Mouse (Mus musculus): Measurements from ENCODE around the gene Hormad1. TPM values are rescaled to one million over a fixed set of nuclear protein-coding genes. Genes with fewer than 3 reads are reported as not detected.

Gene Hormad1
- not detected in 2 replicates for polyA plus RNA-seq (2015; fragmentation: Nextera tagmentation; extraction: Ambion mirVana)

DNA sequence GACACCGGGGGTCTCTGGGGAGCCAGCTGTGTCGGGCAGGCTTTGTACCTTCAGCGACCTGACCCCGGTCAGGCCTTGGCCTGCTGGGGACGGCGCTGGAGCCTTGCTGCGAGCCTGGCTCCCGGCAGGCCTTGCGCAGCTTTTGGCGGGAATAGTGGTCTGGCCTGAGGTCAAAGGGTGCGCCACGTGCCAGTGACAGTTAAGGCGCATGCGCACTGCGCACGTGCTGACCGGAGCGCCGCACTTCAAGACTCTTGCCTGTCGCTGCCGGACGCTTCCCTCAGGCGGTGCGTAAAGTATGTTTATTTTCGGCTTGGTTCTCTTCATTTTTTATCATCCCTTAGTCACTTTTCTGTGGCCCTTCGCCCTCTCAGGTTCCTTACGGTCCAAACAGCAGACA lies at the start of gene Hormad1:
Gene Hormad1, plus strand, starts transcription at position 241 of the 400 bp plus-strand sequence.
- no peak for ATAC-seq
- H3K4me1 ChIP-seq (ENCODE audit: insufficient read depth, low read depth, low read length), result no peaks in the 10 kb centered on the region
- H3K4me3 ChIP-seq (ENCODE audit: low read depth, low read length), result no peak within 1 kb of the TSS
- H3K27me3 ChIP-seq (replicated peaks; ENCODE audit: insufficient read depth, low read length), result no peaks in the 10 kb centered on the region
- DNase-seq (ENCODE audit: low spot score), result no peak
- WGBS, result 85% methylated on average over 27 of the region's 27 CpGs
- H3K9ac ChIP-seq (replicated peaks; ENCODE audit: low read depth), result no peak within 1 kb of the TSS
- H3K9me3 ChIP-seq (ENCODE audit: low read length), result no peaks in the 10 kb centered on the region
- H3K27ac ChIP-seq (ENCODE audit: low read length), result no peak within 1 kb of the TSS
- no peak for TF ChIP-seq CTCF (IDR thresholded peaks at IDR 0.05)
- TF ChIP-seq EP300 (IDR thresholded peaks at IDR 0.05), result no peak
- H3K4me2 ChIP-seq (replicated peaks; ENCODE audit: low read depth, low read length), result no peak within 1 kb of the TSS
- H3K36me3 ChIP-seq (ENCODE audit: insufficient read depth, low read length), result no peaks in the 10 kb centered on the region

DNA sequence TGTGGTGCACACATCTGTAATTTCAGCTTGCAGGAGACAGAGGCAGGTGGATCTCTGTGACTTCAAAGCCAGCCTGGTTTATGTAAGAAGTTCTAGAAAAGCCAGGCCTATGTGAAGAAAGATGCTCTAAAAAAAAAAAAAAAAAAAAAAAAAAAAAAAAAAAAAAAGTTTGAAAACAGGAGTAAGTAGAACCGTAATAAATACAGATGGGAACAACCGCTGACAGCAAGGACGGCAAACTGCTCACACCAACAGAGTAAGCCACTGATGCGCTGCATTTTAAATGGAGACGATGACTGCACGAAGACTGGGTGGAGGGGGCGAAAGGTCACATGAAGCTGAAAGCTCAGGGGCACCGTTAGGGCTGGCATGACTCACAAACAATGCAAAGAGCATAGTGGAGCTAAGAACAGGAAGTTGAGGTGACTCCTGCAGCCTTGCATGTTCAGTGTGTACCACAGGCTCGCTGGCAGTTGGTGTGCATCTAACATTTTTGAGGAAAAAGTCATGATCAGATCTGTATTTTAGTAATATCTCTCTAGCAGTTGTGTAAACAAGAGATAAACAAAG lies 47.8 kb upstream of the Hormad1 start:
- no peaks in the 10 kb centered on the region for H3K27me3 ChIP-seq (replicated peaks; ENCODE audit: insufficient read depth, low read length)
- no peak overlapping the region for H3K4me3 ChIP-seq (ENCODE audit: low read depth, low read length)
- no peaks in the 10 kb centered on the region for H3K9me3 ChIP-seq (ENCODE audit: low read length)
- WGBS, result 66% methylated on average over 9 of the region's 9 CpGs
- H3K27ac ChIP-seq (ENCODE audit: low read length), result no peak overlapping the region
- H3K4me1 ChIP-seq (ENCODE audit: insufficient read depth, low read depth, low read length), result no peaks in the 10 kb centered on the region
- peak; percentile 45 for DNase-seq (ENCODE audit: low spot score)
- no peak overlapping the region for H3K4me2 ChIP-seq (replicated peaks; ENCODE audit: low read depth, low read length)
- H3K36me3 ChIP-seq (ENCODE audit: insufficient read depth, low read length), result no peaks in the 10 kb centered on the region
- TF ChIP-seq CTCF (IDR thresholded peaks at IDR 0.05) (no peak), EP300 (IDR thresholded peaks at IDR 0.05) (no peak)
- H3K9ac ChIP-seq (replicated peaks; ENCODE audit: low read depth), result no peak overlapping the region
- no peak for ATAC-seq

DNA sequence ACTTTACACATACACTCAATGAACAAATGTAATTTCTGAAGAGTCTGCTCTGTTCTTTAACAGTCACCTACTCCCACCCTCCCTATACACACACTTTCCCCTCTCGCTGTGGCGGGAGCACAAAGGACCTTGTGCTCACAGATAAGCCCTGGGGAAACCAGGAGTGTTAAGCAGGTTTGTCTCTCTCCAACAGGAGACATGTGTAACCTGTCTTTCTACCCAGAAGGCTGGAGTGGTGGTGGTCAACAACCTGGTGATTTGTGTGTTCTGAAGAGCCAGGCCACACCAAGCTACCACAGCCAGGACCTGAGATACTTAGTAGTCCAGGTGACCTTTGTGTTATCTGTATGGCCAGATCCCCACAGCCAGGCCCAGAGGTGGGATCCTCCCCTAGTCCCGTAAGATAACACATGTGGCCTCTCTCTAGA lies 42.8 kb upstream of the Hormad1 start:
- WGBS, result 83% methylated on average over 3 of the region's 3 CpGs
- ATAC-seq (no peak), DNase-seq (ENCODE audit: low spot score) (no peak)
- no peak overlapping the region for H3K4me3 ChIP-seq (ENCODE audit: low read depth, low read length)
- H3K4me1 ChIP-seq (ENCODE audit: insufficient read depth, low read depth, low read length), result no peaks in the 10 kb centered on the region
- H3K9me3 ChIP-seq (ENCODE audit: low read length), result no peaks in the 10 kb centered on the region
- H3K9ac ChIP-seq (replicated peaks; ENCODE audit: low read depth), result no peak overlapping the region
- no peaks in the 10 kb centered on the region for H3K27me3 ChIP-seq (replicated peaks; ENCODE audit: insufficient read depth, low read length)
- H3K27ac ChIP-seq (ENCODE audit: low read length), result no peak overlapping the region
- TF ChIP-seq CTCF (IDR thresholded peaks at IDR 0.05) (no peak), EP300 (IDR thresholded peaks at IDR 0.05) (no peak)
- H3K36me3 ChIP-seq (ENCODE audit: insufficient read depth, low read length), result no peaks in the 10 kb centered on the region
- H3K4me2 ChIP-seq (replicated peaks; ENCODE audit: low read depth, low read length), result no peak overlapping the region

DNA sequence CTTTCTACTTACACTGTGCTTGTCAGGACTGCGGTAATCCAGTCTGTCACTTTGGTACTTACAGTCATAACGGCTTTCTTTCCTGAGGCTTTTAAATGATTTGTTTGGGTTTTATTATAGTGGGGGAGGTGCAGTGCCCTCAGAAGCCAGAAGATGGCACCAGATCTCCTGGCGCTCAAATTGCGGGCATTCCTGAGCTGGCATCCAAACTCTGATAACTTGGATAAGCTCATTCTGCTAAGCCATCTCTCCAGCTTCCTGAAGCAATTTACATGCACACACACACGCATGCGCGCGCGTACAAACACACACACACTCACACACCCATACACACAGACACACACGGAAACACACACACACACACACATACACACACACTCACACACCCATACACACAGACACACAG lies 42.0 kb upstream of the Hormad1 start:
- Histone ChIP-seq H3K27ac (ENCODE audit: low read length) (no peak overlapping the region), H3K4me1 (ENCODE audit: insufficient read depth, low read depth, low read length) (no peaks in the 10 kb centered on the region), H3K4me3 (ENCODE audit: low read depth, low read length) (no peak overlapping the region), H3K9me3 (ENCODE audit: low read length) (no peaks in the 10 kb centered on the region), H3K4me2 (replicated peaks; ENCODE audit: low read depth, low read length) (no peak overlapping the region), H3K9ac (replicated peaks; ENCODE audit: low read depth) (no peak overlapping the region), H3K27me3 (replicated peaks; ENCODE audit: insufficient read depth, low read length) (no peaks in the 10 kb centered on the region), H3K36me3 (ENCODE audit: insufficient read depth, low read length) (no peaks in the 10 kb centered on the region)
- peak; percentile 85 for DNase-seq (ENCODE audit: low spot score)
- WGBS, result 17% methylated on average over 10 of the region's 10 CpGs
- ATAC-seq, result peak; percentile 69
- TF ChIP-seq CTCF (IDR thresholded peaks at IDR 0.05) (peak; percentile 91), EP300 (IDR thresholded peaks at IDR 0.05) (no peak)

DNA sequence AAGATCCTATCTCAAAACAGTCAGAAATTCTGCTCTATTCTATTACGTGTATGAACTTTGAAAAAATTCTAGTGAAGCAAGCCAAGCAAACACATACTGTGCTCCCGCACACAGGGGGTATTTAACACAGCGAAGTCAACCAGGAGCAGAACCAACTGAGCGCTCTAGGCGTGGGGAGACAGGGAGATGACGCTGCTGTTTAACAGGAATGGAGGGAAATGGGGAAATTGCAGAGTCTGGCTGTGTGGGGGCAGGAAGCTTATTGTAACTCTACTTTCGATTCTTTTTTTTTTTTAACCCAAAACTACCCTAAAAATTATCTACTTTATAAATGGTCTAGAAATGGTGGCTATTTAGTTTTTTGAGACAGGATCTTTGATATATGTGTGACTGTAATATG lies 40.6 kb upstream of the Hormad1 start:
- no peak overlapping the region for H3K27ac ChIP-seq (ENCODE audit: low read length)
- no peaks in the 10 kb centered on the region for H3K9me3 ChIP-seq (ENCODE audit: low read length)
- no peaks in the 10 kb centered on the region for H3K27me3 ChIP-seq (replicated peaks; ENCODE audit: insufficient read depth, low read length)
- 70% methylated on average over 7 of the region's 7 CpGs for WGBS
- H3K9ac ChIP-seq (replicated peaks; ENCODE audit: low read depth), result no peak overlapping the region; the same call in 1 of the 2 replicates
- peak; percentile 44 for DNase-seq (ENCODE audit: low spot score)
- H3K4me3 ChIP-seq (ENCODE audit: low read depth, low read length), result no peak overlapping the region
- no peak; the same call in 1 of the 2 replicates for ATAC-seq
- H3K36me3 ChIP-seq (ENCODE audit: insufficient read depth, low read length), result no peaks in the 10 kb centered on the region
- H3K4me2 ChIP-seq (replicated peaks; ENCODE audit: low read depth, low read length), result no peak overlapping the region
- no peaks in the 10 kb centered on the region for H3K4me1 ChIP-seq (ENCODE audit: insufficient read depth, low read depth, low read length)
- TF ChIP-seq CTCF (IDR thresholded peaks at IDR 0.05) (no peak), EP300 (IDR thresholded peaks at IDR 0.05) (no peak)

DNA sequence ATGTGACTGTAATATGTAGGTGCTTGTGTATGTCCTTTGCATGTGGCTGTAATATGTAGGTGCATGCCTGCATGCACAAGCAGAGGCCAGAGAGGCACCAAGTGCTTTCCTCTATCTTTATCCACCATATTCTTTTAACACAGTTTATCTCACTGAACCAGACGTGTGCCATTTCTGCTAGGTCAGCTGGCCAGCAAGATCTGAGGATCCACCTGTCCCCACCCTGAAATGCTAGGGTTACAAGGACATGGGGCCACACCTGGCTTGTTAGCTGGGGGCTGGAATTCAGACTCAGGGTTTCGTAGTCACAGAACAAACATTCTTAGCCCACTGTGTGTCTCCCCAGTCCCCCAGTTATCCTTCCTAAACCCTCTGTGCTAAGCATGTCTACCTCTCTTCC lies 40.2 kb upstream of the Hormad1 start:
- Histone ChIP-seq H3K27me3 (replicated peaks; ENCODE audit: insufficient read depth, low read length) (no peaks in the 10 kb centered on the region), H3K36me3 (ENCODE audit: insufficient read depth, low read length) (no peaks in the 10 kb centered on the region), H3K9me3 (ENCODE audit: low read length) (no peaks in the 10 kb centered on the region), H3K9ac (replicated peaks; ENCODE audit: low read depth) (no peak overlapping the region; the same call in 1 of the 2 replicates), H3K4me1 (ENCODE audit: insufficient read depth, low read depth, low read length) (no peaks in the 10 kb centered on the region), H3K27ac (ENCODE audit: low read length) (no peak overlapping the region), H3K4me2 (replicated peaks; ENCODE audit: low read depth, low read length) (no peak overlapping the region), H3K4me3 (ENCODE audit: low read depth, low read length) (no peak overlapping the region)
- 0 out of 2 replicates have a peak, but pooled peaks have one; percentile 15 for ATAC-seq
- WGBS, result 63% methylated on average over 2 of the region's 2 CpGs
- TF ChIP-seq CTCF (IDR thresholded peaks at IDR 0.05), result no peak
- no peak for TF ChIP-seq EP300 (IDR thresholded peaks at IDR 0.05)
- no peak for DNase-seq (ENCODE audit: low spot score)
